Mouse (Mus musculus) heart, postnatal 0 days (tissue): Measurements from ENCODE around the gene Atp6v0e. TPM values are rescaled to one million over a fixed set of nuclear protein-coding genes. Genes with fewer than 3 reads are reported as not detected.

Experiments used
- ATAC-seq: fragments of 200-750 bp; cut with Nextera tagmentation; 2 replicates; pipeline ENCODE4 v1.8.0; 2017; ENCODE audit warnings: low read depth, moderate number of reproducible peaks, moderate library complexity; ENCODE audit not compliant: insufficient read depth
- DNase-seq: peaks from one replicate; pipeline ENCODE4 v3.0.0-alpha.2; 2016; ENCODE audit warnings: low spot score
- H3K27ac ChIP-seq: fragments of 300-500 bp; sonication (generic); 2 replicates; pipeline ENCODE4 v1.5.1; 2014; ENCODE audit warnings: low read depth, mild to moderate bottlenecking
- H3K27me3 ChIP-seq: fragments of 300-500 bp; sonication (generic); 2 replicates; pipeline ENCODE4 v1.6.1; 2014; ENCODE audit warnings: low read length, mixed read lengths; ENCODE audit not compliant: control insufficient read depth, insufficient read depth
- H3K36me3 ChIP-seq: fragments of 300-500 bp; sonication (generic); replicated peaks from 2 replicates; pipeline ENCODE4 v1.6.1; 2014; ENCODE audit warnings: low read length, mixed read lengths; ENCODE audit not compliant: control insufficient read depth, insufficient read depth
- H3K4me1 ChIP-seq: fragments of 300-500 bp; sonication (generic); 2 replicates; pipeline ENCODE4 v1.6.1; 2014; ENCODE audit warnings: antibody characterized with exemption; ENCODE audit not compliant: control insufficient read depth, insufficient read depth
- H3K4me2 ChIP-seq: fragments of 300-500 bp; sonication (generic); 2 replicates; pipeline ENCODE4 v1.6.1; 2014; ENCODE audit warnings: low read depth, mild to moderate bottlenecking, low read length, moderate library complexity
- H3K4me3 ChIP-seq: fragments of 300-500 bp; sonication (generic); 2 replicates; pipeline ENCODE4 v1.5.1; 2014; ENCODE audit warnings: low read depth, low read length
- H3K9ac ChIP-seq: fragments of 300-500 bp; sonication (generic); replicated peaks from 2 replicates; pipeline ENCODE4 v1.6.1; 2014; ENCODE audit warnings: low read depth, low read length, mixed read lengths
- H3K9me3 ChIP-seq: fragments of 300-500 bp; sonication (generic); replicated peaks from 2 replicates; pipeline ENCODE4 v1.6.1; 2016; ENCODE audit warnings: low read length; ENCODE audit not compliant: control insufficient read depth
- CTCF ChIP-seq: IDR thresholded peaks from 2 replicates; pipeline ENCODE4 v1.5.1; 2016; ENCODE audit warnings: antibody characterized with exemption, control low read depth, low read depth
- EP300 ChIP-seq: IDR thresholded peaks from 2 replicates; pipeline ENCODE4 v1.6.1; 2016; ENCODE audit warnings: antibody characterized with exemption, low read depth
- WGBS: fragments of 180-500 bp; shearing (Covaris S2); extraction: QIAGEN DNeasy Blood & Tissue Kit; methylation state at CpG from one replicate; pipeline ENCODE4 v1.1.7; 2014; 5-methylcytosine and 5-hydroxymethylcytosine counted together
- polyA plus RNA-seq: library from polyadenylated mRNA; unstranded; fragments of >200 nt; fragmentation: Nextera tagmentation; extraction: Ambion mirVana; gene quantifications from 2 replicates; pipeline ENCODE4 v1.2.1, GENCODE M21; 2015
- total RNA-seq: library from RNA; depleted of rRNA; stranded (reverse); fragments of >200 nt; gene quantifications from 2 replicates; pipeline ENCODE4 v1.2.3, GENCODE M21; 2014; ENCODE audit warnings: low replicate concordance

The Atp6v0e gene
- total and polyA plus RNA-seq, 2 experiments from 2014 or later = 206 to 298 TPM

GRCm38 (mm10) chr17:26719405-26719804 lies 56.4 kb downstream of the Atp6v0e start:
- Histone ChIP-seq H3K9me3 (no peaks in the 10 kb centered on the region), H3K4me2 (no peak overlapping the region), H3K27me3 (no peaks in the 10 kb centered on the region), H3K36me3 (no peaks in the 10 kb centered on the region), H3K9ac (no peak overlapping the region), H3K4me1 (peaks cover 6% of the 10 kb centered on the region; the same call in 1 of the 2 replicates), H3K4me3 (no peak overlapping the region), H3K27ac (no peak overlapping the region)
- no peak for TF ChIP-seq EP300
- TF ChIP-seq CTCF = no peak
- ATAC-seq (no peak), DNase-seq (no peak)

GRCm38 (mm10) chr17:26721802-26722201 lies 58.8 kb downstream of the Atp6v0e start:
- Histone ChIP-seq H3K4me3 (no peak overlapping the region), H3K4me2 (no peak overlapping the region), H3K36me3 (no peaks in the 10 kb centered on the region), H3K9me3 (no peaks in the 10 kb centered on the region), H3K4me1 (peaks cover 9% of the 10 kb centered on the region; the same call in 1 of the 2 replicates), H3K27ac (no peak overlapping the region), H3K27me3 (no peaks in the 10 kb centered on the region), H3K9ac (no peak overlapping the region)
- no peak for TF ChIP-seq EP300
- WGBS = 30% methylated on average over 2 of the region's 2 CpGs
- DNase-seq (no peak), ATAC-seq (no peak)

GRCm38 (mm10) chr17:26724790-26725189 lies 61.8 kb downstream of the Atp6v0e start:
- H3K9ac ChIP-seq = no peak overlapping the region
- no peak overlapping the region for H3K4me2 ChIP-seq
- no peak overlapping the region for H3K27ac ChIP-seq
- peaks cover 12% of the 10 kb centered on the region for H3K4me1 ChIP-seq
- H3K27me3 ChIP-seq = no peaks in the 10 kb centered on the region
- no peaks in the 10 kb centered on the region for H3K36me3 ChIP-seq
- DNase-seq = no peak
- H3K9me3 ChIP-seq = no peaks in the 10 kb centered on the region
- H3K4me3 ChIP-seq = no peak overlapping the region
- no peak for ATAC-seq
- no peak for TF ChIP-seq CTCF
- no peak for TF ChIP-seq EP300
- WGBS = 27% methylated on average over 1 of the region's 1 CpGs

GRCm38 (mm10) chr17:26726674-26727073 lies 63.6 kb downstream of the Atp6v0e start:
- no peak overlapping the region for H3K4me3 ChIP-seq
- no peak for ATAC-seq
- DNase-seq = no peak
- H3K4me1 ChIP-seq = peaks cover 12% of the 10 kb centered on the region
- no peak overlapping the region for H3K27ac ChIP-seq
- H3K4me2 ChIP-seq = no peak overlapping the region
- no peak overlapping the region for H3K9ac ChIP-seq
- no peak for TF ChIP-seq EP300
- no peak for TF ChIP-seq CTCF
- no peaks in the 10 kb centered on the region for H3K9me3 ChIP-seq
- no peaks in the 10 kb centered on the region for H3K36me3 ChIP-seq
- 54% methylated on average over 1 of the region's 1 CpGs for WGBS
- no peaks in the 10 kb centered on the region for H3K27me3 ChIP-seq

GRCm38 (mm10) chr17:26727110-26727755 lies 64.2 kb downstream of the Atp6v0e start:
- Histone ChIP-seq H3K4me3 (no peak overlapping the region), H3K4me1 (peaks cover 12% of the 10 kb centered on the region), H3K27me3 (no peaks in the 10 kb centered on the region), H3K9ac (no peak overlapping the region), H3K9me3 (no peaks in the 10 kb centered on the region), H3K4me2 (no peak overlapping the region), H3K27ac (no peak overlapping the region), H3K36me3 (no peaks in the 10 kb centered on the region)
- WGBS = 35% methylated on average over 3 of the region's 3 CpGs
- TF ChIP-seq CTCF (no peak), EP300 (no peak)
- ATAC-seq (no peak), DNase-seq (peak; percentile 24)

- no peak for ATAC-seq
- 61% methylated on average over 4 of the region's 4 CpGs for WGBS
- TF ChIP-seq EP300 (no peak), CTCF (no peak)
- H3K4me3 ChIP-seq = no peak overlapping the region
- no peak overlapping the region for H3K27ac ChIP-seq
- no peak for DNase-seq
- no peak overlapping the region for H3K4me2 ChIP-seq
- H3K36me3 ChIP-seq = peaks cover 8% of the 10 kb centered on the region
- no peaks in the 10 kb centered on the region for H3K27me3 ChIP-seq
- H3K9ac ChIP-seq = no peak overlapping the region
- no peaks in the 10 kb centered on the region for H3K4me1 ChIP-seq
- H3K9me3 ChIP-seq = no peaks in the 10 kb centered on the region
Measured at GRCm38 (mm10) chr17:26742581-26742980, 79.5 kb downstream of the Atp6v0e start.
